Mouse (Mus musculus): ENCODE data around the gene Syne2.

The Syne2 gene

GRCm38 (mm10) chr12:75817959-75818452 is at the start of gene Syne2:
TSS of gene Syne2 (plus strand) at chr12:75818134.
- peak; percentile 75 for DNase-seq

DNA sequence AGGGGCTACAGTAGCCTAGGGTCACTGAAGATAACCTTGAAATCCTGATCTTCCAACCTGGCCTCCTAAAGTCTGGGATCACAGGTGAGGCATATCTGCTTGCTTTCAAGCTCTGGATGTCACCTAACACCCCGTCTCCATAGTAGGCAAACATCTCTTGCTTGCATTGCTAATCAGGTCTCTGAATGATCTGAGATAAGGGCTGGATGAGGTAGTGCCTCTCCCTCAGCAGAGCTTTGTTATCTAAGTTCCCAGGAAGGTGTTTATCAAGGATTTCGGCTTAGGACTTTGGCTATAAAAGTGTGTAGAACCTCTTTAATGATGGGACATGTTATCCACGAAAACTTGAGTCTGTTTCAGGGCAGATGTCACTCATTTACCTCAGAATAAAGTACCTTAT is 46.5 kb upstream of the Syne2 start:
- DNase-seq = no peak

DNA sequence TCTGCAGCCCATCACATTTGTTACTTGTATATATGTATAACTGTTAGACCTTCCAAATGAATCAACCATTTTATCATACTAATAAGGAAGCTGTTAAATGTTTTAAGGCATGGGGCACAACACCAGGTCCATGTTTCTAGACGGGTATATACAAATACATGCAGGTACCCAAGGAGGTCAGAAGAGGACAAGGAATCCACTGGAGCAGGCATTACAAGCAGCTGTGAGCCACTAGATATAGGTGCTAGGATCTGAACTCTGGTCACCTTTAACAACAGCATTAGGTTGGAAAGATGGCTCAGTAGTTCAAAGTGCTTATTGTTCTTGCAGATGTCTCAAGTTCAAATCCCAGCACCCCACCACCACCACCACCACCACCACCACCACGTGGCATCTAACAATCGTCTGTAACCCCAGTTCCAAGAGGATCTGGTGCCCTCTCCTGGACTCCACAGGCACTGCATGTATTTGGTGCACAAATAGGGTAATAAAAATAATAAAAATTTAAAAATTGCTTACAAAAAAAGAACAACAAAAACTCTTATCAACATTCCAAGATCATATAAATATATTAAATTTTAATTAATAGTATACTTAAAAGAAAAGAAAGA is 45.4 kb upstream of the Syne2 start:
- DNase-seq = peak; percentile 35

DNA sequence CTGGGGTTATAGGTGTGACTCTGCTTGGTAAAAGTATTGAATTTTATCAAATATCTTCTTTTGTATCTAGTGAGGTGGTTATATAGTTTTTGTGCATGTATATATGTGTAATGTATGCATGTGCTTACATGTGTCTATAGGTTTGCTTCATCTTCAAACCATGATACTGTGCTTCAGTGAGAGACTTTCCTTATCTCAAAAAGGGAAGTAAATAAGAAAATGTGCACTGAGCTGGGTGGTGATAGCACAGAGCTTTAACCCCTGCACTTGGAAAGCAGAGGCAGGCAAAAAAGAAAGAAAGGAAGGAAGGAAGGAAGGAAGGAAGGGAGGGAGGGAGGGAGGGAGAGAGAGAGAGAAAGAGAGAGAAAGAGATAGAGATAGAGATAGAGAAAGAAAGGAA is 36.5 kb upstream of the Syne2 start:
- no peak for DNase-seq

- no peak for DNase-seq
Measured at GRCm38 (mm10) chr12:75781995-75782394, 35.9 kb upstream of the Syne2 start.

DNA sequence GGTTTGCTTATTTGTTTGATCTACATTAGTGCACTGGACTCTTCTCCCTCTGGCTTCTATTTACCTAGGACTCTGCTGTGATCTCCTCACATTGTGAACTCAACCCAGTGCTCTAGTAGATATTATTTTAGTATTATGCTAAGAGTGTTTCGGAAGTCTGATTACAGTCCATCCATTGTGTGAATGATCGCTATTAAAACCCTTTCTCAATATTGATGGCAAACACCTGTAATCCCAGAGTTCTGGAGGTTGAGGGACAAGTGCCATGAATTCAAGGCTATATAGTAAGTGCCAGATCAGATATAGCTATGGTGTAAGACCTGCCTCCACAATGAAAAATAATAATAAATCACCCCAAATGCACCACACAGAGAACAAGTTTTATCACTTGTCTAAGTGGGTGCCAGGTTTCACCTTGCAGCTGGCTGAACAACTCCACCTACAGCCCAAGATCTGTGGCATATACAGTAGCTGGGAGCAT is 33.6 kb upstream of the Syne2 start:
- DNase-seq = no peak

DNA sequence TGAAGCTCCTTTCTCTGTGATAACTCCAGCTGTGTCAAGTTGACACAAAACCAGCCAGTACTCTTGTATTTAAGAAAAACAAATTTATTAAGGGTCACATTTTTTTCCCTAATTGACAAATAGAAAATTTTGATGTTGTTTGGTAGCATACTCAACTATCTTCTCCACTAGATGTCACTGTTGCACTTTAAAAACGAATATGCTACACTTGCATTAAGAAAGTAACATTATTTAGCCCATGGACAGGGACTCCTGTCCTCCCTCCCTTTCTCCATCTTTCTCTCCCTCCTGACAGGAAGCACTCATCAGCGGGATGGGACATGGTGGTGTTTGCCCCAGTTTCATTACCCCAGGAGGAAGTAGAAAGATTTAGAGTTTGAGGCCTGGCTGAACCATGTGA is 31.3 kb upstream of the Syne2 start:
- peak; percentile 84 for DNase-seq

- peak; percentile 86 for DNase-seq
Measured at GRCm38 (mm10) chr12:75789451-75789850, 28.5 kb upstream of the Syne2 start.

DNA sequence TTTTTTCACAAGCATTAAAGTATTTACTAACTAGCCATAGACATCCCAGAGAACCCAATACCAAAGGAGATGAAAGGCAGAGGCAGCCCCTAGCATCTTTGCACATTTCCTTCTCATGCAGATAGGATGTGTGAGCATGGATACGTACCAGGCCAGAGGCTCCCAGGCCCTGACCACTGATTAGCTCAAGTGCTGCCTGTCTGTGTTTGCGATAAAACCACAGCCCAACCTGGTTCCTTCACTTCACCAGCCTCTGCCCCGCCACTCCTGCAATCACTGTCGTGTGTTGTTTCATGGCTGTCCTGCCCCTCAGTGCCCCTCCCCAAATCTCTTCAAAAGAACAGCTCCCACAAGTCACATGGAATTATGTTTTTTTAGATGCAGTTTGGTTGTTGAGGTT is 23.4 kb upstream of the Syne2 start:
- DNase-seq = no peak

- no peak for DNase-seq
Measured at GRCm38 (mm10) chr12:75796510-75796909, 21.4 kb upstream of the Syne2 start.

DNA sequence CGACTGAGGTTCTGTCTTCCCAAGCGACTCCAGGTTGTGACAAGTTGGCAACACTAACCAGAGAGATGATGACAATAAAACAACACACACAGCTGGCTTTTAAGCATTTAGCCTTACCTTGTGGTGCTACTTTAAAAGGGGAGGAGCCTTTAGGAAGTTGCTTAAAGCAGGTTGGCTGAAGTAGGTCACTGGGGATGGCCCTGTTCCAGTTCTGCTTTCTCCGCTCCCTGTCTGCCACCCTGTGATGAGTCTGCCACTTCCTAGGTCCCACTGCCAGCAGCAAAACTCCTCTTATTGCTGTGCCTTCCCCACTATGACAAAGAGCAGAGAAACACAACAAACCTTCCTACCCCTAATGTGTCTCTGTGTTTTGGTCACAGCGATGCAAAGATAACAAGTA is 11.7 kb upstream of the Syne2 start:
- DNase-seq = no peak

- no peak for DNase-seq
Measured at GRCm38 (mm10) chr12:75813766-75814165, 4.2 kb upstream of the Syne2 start.

- DNase-seq = no peak
Measured at GRCm38 (mm10) chr12:75814551-75814950, 3.4 kb upstream of the Syne2 start.

- DNase-seq = peak; percentile 22
Measured at GRCm38 (mm10) chr12:75816981-75817856, 715 bp upstream of the Syne2 start.

DNA sequence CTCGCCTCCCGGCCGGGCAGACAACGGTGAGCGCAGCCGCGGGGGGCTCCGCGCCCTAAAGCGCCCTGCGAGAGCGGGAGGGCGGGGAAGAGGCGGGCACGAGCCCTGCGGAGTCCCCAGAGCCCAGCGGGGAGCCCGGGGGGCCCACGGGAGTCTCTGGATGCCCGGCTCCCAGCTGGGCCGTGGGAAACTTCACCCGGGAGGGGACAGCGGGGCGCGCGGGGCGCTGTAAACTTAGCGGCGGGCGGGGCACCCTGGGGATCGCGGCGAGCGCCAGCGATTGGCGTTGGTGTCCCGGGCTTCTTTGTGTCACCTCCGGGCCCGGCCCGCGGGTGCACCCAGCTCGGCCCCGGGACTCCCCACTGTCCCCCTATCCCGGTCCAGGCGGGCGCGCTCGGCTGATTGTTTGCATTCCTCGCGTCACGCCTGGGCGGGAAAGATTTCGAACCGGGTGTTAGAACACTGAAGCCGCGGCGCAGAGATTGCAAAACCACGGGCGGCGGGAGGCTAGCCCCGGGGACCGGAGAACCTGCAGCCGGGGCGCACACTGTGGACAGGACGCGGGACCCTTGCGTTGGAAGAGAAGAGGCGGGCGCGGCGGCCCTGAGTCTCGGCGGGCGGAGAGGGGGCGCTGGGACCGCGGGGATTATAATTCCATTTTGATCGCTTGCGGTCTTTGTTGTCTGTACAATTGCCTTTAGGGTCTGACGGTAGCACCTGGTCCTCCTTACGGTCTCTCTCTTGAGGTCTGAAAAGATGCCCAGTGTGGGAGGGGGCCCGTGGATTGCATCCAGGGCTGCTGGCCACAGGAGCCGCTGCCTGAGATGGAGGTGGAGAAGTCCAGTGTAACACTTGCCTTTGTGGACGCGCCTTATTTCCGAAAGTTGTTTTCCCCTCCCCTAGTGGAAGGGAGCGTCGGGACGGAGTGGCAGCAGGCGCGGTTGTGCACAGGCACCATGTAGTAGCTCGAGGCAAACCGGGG is 810 bp downstream of the Syne2 start:
- DNase-seq = peak; percentile 35

DNA sequence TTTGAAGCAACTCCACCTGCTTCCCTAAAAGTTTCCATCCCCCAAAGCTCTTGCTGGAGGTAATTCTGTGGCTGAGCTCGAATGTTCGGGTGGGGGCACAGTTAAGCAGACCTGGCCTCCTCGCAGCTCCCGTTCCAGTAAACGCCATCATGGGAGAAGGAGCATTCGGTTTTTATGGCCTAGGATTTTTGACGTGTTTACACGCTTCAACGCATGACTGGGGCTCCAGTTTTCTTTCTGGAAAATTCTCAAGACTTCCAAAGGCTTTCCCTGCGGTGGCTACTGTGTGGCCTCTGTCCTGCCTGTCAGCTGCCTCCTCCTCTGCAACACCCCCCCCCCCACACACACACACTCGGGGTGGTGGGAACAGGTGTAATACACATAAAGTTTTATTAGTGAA is 1.5 kb downstream of the Syne2 start:
- DNase-seq = no peak

DNA sequence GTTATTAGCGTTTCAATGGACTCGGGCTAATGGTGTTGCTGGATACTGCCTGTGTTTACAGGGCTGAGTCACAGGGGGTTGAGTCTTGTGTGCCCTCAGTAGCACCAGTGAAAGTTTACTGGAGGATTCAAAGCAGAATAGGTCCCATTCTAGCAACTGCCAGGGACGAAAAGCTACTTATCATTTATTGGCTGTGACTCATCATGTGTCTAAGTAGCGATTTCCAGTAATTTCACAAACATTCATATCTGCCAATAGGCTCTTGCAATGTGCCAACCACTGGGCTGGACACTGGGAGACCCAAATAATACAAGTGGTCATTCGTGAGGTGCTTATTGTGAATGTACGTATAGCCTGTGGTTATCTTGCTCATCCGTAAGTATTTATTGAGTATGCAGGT is 2.3 kb downstream of the Syne2 start:
- no peak for DNase-seq

DNA sequence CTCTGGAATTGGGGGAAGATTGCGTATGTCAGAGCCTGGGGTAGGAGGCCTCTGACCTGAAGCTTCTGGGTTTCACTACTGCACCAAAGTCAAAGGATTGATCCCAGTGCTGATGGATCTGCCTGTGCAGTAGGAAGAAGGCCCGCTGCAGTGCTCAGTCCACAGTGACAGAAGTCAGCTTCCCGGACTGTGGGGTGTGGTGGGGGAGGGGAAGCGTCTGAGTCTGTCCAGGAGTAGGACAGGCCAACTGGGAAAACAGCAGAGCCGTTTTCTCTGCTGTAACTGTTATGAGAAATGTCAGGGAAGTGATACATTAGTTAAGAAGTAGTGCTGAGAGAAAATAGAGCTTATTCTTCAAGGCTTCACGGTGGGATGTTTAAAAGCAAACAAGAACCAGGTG is 4.2 kb downstream of the Syne2 start:
- no peak for DNase-seq

- DNase-seq = no peak
Measured at GRCm38 (mm10) chr12:75823475-75823874, 5.5 kb downstream of the Syne2 start.

DNA sequence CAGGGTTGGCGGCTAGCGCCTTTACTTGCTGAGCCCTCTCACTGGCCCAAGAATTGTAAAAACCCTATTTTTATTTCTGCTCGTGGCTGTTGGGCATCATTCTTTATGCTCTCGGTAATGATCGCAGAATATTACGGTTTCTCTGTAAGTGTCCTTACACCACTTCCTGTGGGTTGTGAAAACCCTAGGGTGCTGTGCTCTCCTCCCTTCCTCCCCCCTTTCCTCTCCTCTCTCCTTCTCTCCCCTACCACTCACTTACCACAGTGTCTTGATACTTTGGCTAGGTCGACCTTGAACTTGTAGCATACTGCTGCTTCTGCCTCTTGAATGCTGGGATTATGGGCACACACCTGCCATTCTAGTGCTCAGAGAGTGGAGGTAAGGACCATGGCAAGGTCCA is 7.5 kb downstream of the Syne2 start:
- no peak for DNase-seq

GRCm38 (mm10) chr12:75826699-75827353 is 8.9 kb downstream of the Syne2 start:
- no peak for DNase-seq

DNA sequence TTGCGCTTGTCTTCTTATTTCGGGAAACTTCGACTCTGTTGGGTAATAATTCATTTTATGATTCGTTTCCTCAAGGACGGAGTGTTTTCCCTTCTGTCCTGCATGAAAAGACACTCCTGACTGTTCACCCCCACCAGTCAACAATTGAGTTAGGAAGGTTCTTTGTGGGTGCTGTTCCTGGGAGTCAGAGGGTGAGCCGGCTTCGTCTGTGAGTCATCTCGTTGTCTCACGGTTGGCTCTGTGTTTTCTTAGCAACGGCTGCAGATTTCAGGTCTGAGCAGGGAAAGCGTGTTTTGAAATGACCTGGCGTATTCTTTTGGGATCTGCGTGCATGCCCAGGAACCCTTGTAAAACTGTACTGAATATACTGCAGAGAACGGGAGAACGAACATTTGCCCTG is 9.8 kb downstream of the Syne2 start:
- DNase-seq = no peak
